Mouse (Mus musculus): ENCODE measurements around the gene Npw. TPM values are rescaled to one million over a fixed set of nuclear protein-coding genes. Genes with fewer than 3 reads are reported as not detected.

Npw gene
- polyA plus RNA-seq, 1 experiment from 2014 or later, result 0.88 TPM

DNA sequence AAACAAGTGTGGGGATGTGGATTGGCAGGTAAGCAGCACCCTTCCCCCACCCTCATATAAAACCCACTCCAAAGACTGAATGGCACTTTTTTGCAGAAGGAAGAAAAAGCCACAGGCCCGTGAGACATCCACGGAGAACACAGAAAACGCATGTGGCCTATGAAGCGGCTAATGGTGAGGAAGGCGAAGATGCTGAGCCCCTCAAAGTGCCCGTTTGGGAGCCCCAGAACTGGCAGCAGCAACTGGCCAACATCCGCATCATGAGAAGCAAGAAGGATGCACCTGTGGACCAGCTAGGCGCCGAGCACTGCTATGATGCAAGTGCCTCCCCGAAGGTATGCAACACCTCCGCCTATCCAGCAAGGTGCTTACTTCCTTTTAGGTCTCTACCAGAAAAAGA, 24.4 kb downstream of the Npw start:
- H3K27ac ChIP-seq, result no peak overlapping the region
- no peak for DNase-seq (ENCODE audit: low spot score)

DNA sequence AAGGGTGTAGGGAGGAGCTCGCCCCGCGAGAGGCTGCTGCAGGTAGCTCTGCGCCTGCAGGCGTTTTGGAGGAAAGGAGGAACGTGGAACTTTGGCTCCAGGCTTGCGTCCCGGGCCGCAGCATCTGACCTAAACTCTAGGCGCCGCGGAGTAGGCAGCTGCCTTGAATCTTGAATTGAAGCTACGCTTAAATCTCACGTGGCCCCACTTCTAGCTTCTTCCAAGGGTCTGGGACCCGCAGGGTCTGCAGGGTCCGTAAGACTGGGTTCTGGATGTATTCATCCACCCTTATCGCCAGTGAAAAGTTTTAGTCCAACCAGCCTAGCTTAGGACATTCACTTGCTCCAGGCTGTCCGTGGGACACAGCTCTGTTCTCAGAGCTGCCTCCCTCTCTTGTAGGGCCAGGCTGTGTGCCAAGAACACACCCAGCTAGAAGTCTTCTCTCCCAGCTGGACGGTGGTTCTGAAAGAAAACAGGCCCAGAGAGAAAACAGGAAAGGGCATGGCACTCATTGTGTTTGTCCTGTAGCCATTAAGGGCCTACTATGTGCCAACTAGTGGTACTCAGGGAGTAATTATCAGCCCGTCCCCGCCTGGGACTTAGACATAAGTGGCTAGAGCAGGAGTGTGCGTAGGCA, 25.3 kb downstream of the Npw start:
- Histone ChIP-seq H3K9me3 (replicated peaks) (no peaks in the 10 kb centered on the region), H3K27ac (peak overlapping the region; percentile 93), H3K4me3 (peak overlapping the region; percentile 78), H3K4me1 (peaks cover 37% of the 10 kb centered on the region), H3K36me3 (peaks cover 44% of the 10 kb centered on the region), H3K27me3 (ENCODE audit: low read depth, poor library complexity, severe bottlenecking) (no peaks in the 10 kb centered on the region)
- WGBS, result 13% methylated on average over 22 of the region's 22 CpGs
- no peak for DNase-seq (ENCODE audit: low spot score)

More for the DNA sequence above, 24.4 kb downstream of the Npw start:
- Histone ChIP-seq H3K27me3 (ENCODE audit: low read depth, poor library complexity, severe bottlenecking) (no peaks in the 10 kb centered on the region), H3K36me3 (peaks cover 44% of the 10 kb centered on the region), H3K9me3 (replicated peaks) (no peaks in the 10 kb centered on the region), H3K4me3 (no peak overlapping the region), H3K4me1 (peaks cover 46% of the 10 kb centered on the region)
- WGBS, result 95% methylated on average over 11 of the region's 11 CpGs

DNA sequence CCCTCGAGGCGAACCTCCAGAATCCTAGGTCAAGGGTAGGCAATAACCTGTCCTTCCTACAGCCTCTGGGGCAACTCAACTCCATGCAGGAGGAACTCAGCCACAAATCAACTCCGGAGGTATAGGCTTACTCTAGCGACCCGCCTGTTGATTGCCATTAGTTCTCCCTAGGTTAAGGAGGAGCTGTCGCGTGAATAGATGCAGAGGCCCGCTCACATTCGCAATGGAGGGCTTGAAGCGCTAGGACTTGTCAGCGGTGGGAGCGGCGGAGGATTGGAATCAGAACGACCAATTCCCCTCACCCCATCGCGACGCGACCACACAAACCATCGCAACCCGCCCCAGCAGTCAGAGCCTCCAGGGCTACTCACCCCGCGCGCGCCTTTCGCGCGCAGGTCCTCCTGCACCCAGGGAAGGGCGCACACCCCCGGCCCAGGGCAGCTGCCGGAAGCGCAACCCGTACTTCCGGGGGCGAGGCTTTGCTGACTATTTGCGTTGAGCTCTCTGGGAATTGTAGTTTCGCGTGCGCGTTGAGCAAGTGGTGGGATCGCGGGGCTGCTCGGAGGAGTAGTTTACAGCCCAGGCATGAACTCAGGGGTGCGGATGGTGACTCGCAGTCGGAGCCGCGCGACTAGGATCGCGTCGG, 26.0 kb downstream of the Npw start, which contains the start of the genes Tsc2 and Nthl1:
Tsc2 (minus strand) TSS at position 464 of the 646 bp plus-strand sequence.
Nthl1 (plus strand) TSS at position 514 of the 646 bp plus-strand sequence.
- peak; percentile 94 for DNase-seq (ENCODE audit: low spot score)
- WGBS, result 2% methylated on average over 51 of the region's 51 CpGs
- Histone ChIP-seq H3K4me3 (peak within 1 kb of the TSS; percentile 78), H3K9me3 (replicated peaks) (no peaks in the 10 kb centered on the region), H3K27me3 (ENCODE audit: low read depth, poor library complexity, severe bottlenecking) (no peaks in the 10 kb centered on the region), H3K27ac (peak within 1 kb of the TSS; percentile 93), H3K36me3 (peaks cover 46% of the 10 kb centered on the region), H3K4me1 (peaks cover 32% of the 10 kb centered on the region)

DNA sequence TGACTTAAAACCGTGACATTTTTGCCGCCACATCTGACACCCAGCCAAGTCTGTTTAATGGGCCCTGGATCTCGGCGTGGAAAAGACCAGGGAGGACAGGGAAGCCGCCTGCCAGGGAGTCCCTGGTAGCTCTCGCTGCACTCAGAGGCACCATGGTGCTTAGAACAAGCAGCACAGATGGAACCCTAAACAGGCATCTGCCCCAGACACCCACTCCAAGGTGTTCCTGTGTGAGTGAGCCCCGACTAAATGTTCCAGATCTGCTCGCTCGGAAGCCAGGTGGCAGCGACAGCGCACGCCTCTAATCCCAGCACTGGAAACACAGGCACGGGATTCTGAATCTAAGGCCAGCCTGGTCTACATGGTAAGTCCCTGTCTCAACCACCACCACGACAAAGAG, 28.2 kb downstream of the Npw start:
- Histone ChIP-seq H3K36me3 (peaks cover 60% of the 10 kb centered on the region), H3K9me3 (replicated peaks) (no peaks in the 10 kb centered on the region), H3K4me3 (no peak overlapping the region), H3K27me3 (ENCODE audit: low read depth, poor library complexity, severe bottlenecking) (no peaks in the 10 kb centered on the region), H3K4me1 (peaks cover 23% of the 10 kb centered on the region), H3K27ac (no peak overlapping the region)
- no peak for DNase-seq (ENCODE audit: low spot score)
- 90% methylated on average over 14 of the region's 14 CpGs for WGBS

DNA sequence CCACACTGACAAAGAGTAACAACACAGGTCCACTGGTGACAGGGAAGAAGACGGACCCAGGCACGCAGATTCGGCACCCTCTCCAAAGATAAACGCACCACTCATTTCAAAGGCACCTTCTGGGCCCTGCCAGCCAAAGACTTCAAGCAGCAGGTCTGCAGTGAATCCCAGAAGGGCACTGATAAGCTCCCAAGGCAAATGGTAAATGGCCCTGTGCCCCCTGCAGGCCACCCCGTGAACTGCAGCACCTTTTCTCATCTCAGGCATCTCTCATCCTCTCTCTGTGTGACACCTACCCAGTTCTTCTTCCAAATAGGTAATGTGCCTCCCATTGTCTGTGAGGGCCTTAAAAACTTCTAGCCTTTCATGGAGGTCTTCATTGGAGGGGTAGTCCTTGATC, 29.6 kb downstream of the Npw start:
- Histone ChIP-seq H3K36me3 (peaks cover 74% of the 10 kb centered on the region), H3K4me3 (no peak overlapping the region), H3K9me3 (replicated peaks) (no peaks in the 10 kb centered on the region), H3K4me1 (peaks cover 19% of the 10 kb centered on the region), H3K27ac (no peak overlapping the region), H3K27me3 (ENCODE audit: low read depth, poor library complexity, severe bottlenecking) (no peaks in the 10 kb centered on the region)
- WGBS, result 52% methylated on average over 5 of the region's 5 CpGs
- peak; percentile 84 for DNase-seq (ENCODE audit: low spot score)

DNA sequence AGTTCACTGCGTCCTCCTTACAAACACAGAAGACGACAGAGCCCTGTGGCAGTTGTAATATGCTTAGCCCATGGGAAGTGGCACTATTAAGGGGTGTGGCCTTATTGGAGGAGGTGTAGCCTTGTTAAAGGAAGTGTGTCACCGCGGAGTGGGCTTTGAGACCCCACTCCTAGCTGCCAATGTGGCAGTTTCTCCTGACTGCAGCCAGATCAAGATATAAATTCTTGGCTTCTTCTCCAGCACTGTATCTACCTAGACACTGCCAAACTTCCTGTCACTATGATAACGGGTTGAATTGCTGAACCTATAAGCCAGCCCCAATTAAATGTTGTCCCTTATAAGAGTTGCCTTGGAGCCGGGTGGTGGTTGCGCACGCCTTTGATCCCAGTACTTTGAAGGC, 32.8 kb downstream of the Npw start:
- no peak for DNase-seq (ENCODE audit: low spot score)
- Histone ChIP-seq H3K9me3 (replicated peaks) (no peaks in the 10 kb centered on the region), H3K27me3 (ENCODE audit: low read depth, poor library complexity, severe bottlenecking) (no peaks in the 10 kb centered on the region), H3K4me1 (no peaks in the 10 kb centered on the region), H3K27ac (no peak overlapping the region), H3K4me3 (no peak overlapping the region), H3K36me3 (peaks cover 100% of the 10 kb centered on the region)
- 94% methylated on average over 8 of the region's 8 CpGs for WGBS

DNA sequence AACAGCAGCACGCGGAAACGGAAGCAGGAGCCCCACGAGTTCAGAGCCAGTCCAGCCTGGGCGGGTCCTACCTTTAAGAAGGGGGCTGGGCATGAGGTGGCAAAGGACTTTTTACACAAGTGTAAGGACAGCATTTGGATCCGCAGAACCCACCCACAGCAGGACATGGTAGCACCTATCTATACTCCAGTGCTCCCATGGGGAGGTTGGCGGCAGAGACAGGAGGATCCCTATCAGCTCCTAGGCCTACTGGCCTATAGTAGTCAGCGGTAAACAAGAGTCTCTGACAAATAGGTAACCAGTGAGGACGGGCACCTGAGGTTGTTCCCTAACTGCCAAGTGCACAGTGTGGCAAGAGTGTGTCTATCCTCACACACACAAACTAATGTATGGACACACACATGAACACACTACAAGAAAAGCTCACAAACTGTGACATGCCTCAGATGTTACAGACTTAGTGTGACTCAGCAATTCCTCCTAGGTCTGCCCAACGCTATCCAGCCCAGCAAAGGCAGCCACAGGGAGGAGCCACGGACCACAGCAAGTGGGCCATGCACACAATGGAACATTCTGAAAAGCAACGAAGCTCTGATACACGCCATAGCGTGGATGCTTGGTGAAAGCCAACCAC, 40.6 kb downstream of the Npw start:
- no peaks in the 10 kb centered on the region for H3K9me3 ChIP-seq (replicated peaks)
- no peaks in the 10 kb centered on the region for H3K4me1 ChIP-seq
- H3K27me3 ChIP-seq (ENCODE audit: low read depth, poor library complexity, severe bottlenecking), result no peaks in the 10 kb centered on the region
- DNase-seq (ENCODE audit: low spot score), result no peak
- no peak overlapping the region for H3K4me3 ChIP-seq
- H3K27ac ChIP-seq, result no peak overlapping the region
- 90% methylated on average over 14 of the region's 14 CpGs for WGBS
- peaks cover 95% of the 10 kb centered on the region for H3K36me3 ChIP-seq

DNA sequence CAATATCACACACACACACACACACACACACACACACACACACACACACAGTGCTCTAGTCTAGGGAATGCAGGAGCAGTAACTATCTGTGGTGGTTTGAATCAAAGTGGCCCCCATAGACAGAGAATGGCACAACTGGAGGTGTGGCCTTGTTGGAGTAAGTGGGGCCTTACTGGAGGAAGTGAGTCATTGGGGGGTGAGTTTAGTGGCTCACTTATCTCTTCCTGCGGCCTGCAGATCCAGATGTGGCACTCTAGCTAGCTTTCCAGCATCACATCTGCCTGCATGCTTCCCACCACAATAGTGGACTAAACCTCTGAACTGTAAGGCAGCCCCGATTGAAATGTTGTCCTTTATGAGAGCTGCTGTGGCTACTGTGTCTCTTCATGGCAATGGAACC, 47.5 kb downstream of the Npw start:
- WGBS, result 85% methylated on average over 2 of the region's 2 CpGs
- Histone ChIP-seq H3K27ac (no peak overlapping the region), H3K4me1 (no peaks in the 10 kb centered on the region), H3K9me3 (replicated peaks) (no peaks in the 10 kb centered on the region), H3K36me3 (peaks cover 81% of the 10 kb centered on the region), H3K4me3 (no peak overlapping the region), H3K27me3 (ENCODE audit: low read depth, poor library complexity, severe bottlenecking) (no peaks in the 10 kb centered on the region)
- DNase-seq (ENCODE audit: low spot score), result no peak

DNA sequence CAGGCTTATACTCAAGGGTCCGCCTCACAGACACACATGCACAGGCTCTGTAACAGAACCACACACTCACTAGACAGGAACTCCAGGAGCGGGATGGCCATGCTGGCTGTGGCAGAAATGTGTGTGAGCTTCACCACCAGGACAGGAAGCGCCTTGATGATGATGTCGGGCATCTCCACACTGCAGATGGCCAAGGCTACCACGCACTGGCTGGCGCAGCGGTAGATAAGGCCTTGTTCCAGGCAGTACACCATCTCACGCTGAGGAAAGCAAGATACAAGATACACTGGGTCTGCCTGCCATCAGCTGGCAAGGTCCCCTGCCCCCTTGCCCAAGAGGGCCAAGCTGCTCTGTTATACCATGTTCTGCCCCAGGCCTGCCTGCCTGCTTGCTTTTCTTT, 49.4 kb downstream of the Npw start:
- no peak overlapping the region for H3K4me3 ChIP-seq
- no peaks in the 10 kb centered on the region for H3K9me3 ChIP-seq (replicated peaks)
- DNase-seq (ENCODE audit: low spot score), result no peak
- H3K4me1 ChIP-seq, result no peaks in the 10 kb centered on the region; the same call in 1 of the 2 replicates
- no peaks in the 10 kb centered on the region for H3K27me3 ChIP-seq (ENCODE audit: low read depth, poor library complexity, severe bottlenecking)
- peaks cover 81% of the 10 kb centered on the region for H3K36me3 ChIP-seq
- no peak overlapping the region for H3K27ac ChIP-seq
- WGBS, result 97% methylated on average over 8 of the region's 8 CpGs

DNA sequence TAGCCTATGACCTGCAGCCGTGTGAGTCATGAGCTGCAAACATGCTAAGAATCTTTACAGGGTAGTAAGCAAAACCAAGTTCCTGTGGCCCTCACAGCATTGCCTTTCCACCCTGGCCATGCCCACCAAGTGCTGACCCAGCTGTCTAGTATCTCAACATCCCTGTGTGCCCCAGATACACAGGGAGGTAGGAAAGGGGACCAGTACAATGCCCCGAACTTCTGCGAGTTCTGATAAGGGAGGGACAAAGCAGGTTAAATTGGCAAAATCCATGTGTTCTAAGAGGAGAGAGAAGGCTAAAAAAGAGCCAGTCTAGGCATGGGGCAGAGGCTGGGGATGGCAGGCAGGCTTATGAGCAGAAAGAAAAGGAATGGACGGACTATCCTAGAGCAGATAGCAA, 49.9 kb downstream of the Npw start:
- H3K4me3 ChIP-seq, result no peak overlapping the region
- no peaks in the 10 kb centered on the region; the same call in 1 of the 2 replicates for H3K4me1 ChIP-seq
- H3K27ac ChIP-seq, result no peak overlapping the region
- 92% methylated on average over 4 of the region's 4 CpGs for WGBS
- peaks cover 81% of the 10 kb centered on the region for H3K36me3 ChIP-seq
- DNase-seq (ENCODE audit: low spot score), result no peak
- H3K27me3 ChIP-seq (ENCODE audit: low read depth, poor library complexity, severe bottlenecking), result no peaks in the 10 kb centered on the region
- H3K9me3 ChIP-seq (replicated peaks), result no peaks in the 10 kb centered on the region

Other genes with a start within 250 kb of the Npw start
- gene Rnps1, start 243.9 kb downstream of the Npw start, polyA plus RNA-seq (2016; fragmentation: Nextera tagmentation; extraction: Ambion mirVana), result 471 and 496 TPM in 2 replicates
- 87.9 and 104 TPM in 2 replicates for gene Eci1, start 231.8 kb downstream of the Npw start, polyA plus RNA-seq (2016; fragmentation: Nextera tagmentation; extraction: Ambion mirVana)
- 1.7 and 2.7 TPM in 2 replicates for gene Dnase1l2, start 215.4 kb downstream of the Npw start, polyA plus RNA-seq (2016; fragmentation: Nextera tagmentation; extraction: Ambion mirVana)
- gene E4f1, start 188.1 kb downstream of the Npw start, polyA plus RNA-seq (2016; fragmentation: Nextera tagmentation; extraction: Ambion mirVana), result 35.0 and 38.7 TPM in 2 replicates
- 68.8 and 76.1 TPM in 2 replicates for gene Pgp, start 188.1 kb downstream of the Npw start, polyA plus RNA-seq (2016; fragmentation: Nextera tagmentation; extraction: Ambion mirVana)
- gene Bricd5, start 184.6 kb downstream of the Npw start, polyA plus RNA-seq (2016; fragmentation: Nextera tagmentation; extraction: Ambion mirVana), result 0.24 TPM in 1 of 2 replicates, not detected in the other
- gene Mlst8, start 179.4 kb downstream of the Npw start, polyA plus RNA-seq (2016; fragmentation: Nextera tagmentation; extraction: Ambion mirVana), result 31.6 and 42.2 TPM in 2 replicates
- 1.4 and 3.6 TPM in 2 replicates for gene Caskin1, start 169.9 kb downstream of the Npw start, polyA plus RNA-seq (2016; fragmentation: Nextera tagmentation; extraction: Ambion mirVana)
- gene Traf7, start 130.5 kb downstream of the Npw start, polyA plus RNA-seq (2016; fragmentation: Nextera tagmentation; extraction: Ambion mirVana), result 125 and 136 TPM in 2 replicates
- gene Rab26, start 124.2 kb downstream of the Npw start, polyA plus RNA-seq (2016; fragmentation: Nextera tagmentation; extraction: Ambion mirVana), result 2.4 and 3.8 TPM in 2 replicates
- 18.9 and 24.7 TPM in 2 replicates for gene Pkd1, start 108.6 kb downstream of the Npw start, polyA plus RNA-seq (2016; fragmentation: Nextera tagmentation; extraction: Ambion mirVana)
- 63.2 and 79.5 TPM in 2 replicates for gene Tsc2, start 25.8 kb downstream of the Npw start, polyA plus RNA-seq (2016; fragmentation: Nextera tagmentation; extraction: Ambion mirVana)
- gene Nthl1, start 25.8 kb downstream of the Npw start, polyA plus RNA-seq (2016; fragmentation: Nextera tagmentation; extraction: Ambion mirVana), result 27.5 and 31.2 TPM in 2 replicates
- gene Slc9a3r2, start 8.1 kb downstream of the Npw start, polyA plus RNA-seq (2016; fragmentation: Nextera tagmentation; extraction: Ambion mirVana), result 47.2 and 57.1 TPM in 2 replicates
- 34.5 and 36.7 TPM in 2 replicates for gene Zfp598, start 11.2 kb upstream of the Npw start, polyA plus RNA-seq (2016; fragmentation: Nextera tagmentation; extraction: Ambion mirVana)
- 5.2 and 7.0 TPM in 2 replicates for gene Syngr3, start 31.5 kb upstream of the Npw start, polyA plus RNA-seq (2016; fragmentation: Nextera tagmentation; extraction: Ambion mirVana)
- gene Gfer, start 37.7 kb upstream of the Npw start, polyA plus RNA-seq (2016; fragmentation: Nextera tagmentation; extraction: Ambion mirVana), result 52.9 and 61.2 TPM in 2 replicates
- 0.59 and 2.3 TPM in 2 replicates for gene Noxo1, start 37.8 kb upstream of the Npw start, polyA plus RNA-seq (2016; fragmentation: Nextera tagmentation; extraction: Ambion mirVana)
- 165 and 183 TPM in 2 replicates for gene Tbl3, start 49.2 kb upstream of the Npw start, polyA plus RNA-seq (2016; fragmentation: Nextera tagmentation; extraction: Ambion mirVana)
- 0.21 and 0.38 TPM in 2 replicates for gene Rnf151, start 59.6 kb upstream of the Npw start, polyA plus RNA-seq (2016; fragmentation: Nextera tagmentation; extraction: Ambion mirVana)
- gene Rps2, start 59.7 kb upstream of the Npw start, polyA plus RNA-seq (2016; fragmentation: Nextera tagmentation; extraction: Ambion mirVana), result 1,693 and 2,093 TPM in 2 replicates
- 202 and 204 TPM in 2 replicates for gene Ndufb10, start 66.0 kb upstream of the Npw start, polyA plus RNA-seq (2016; fragmentation: Nextera tagmentation; extraction: Ambion mirVana)
- gene Rpl3l, start 69.4 kb upstream of the Npw start, polyA plus RNA-seq (2016; fragmentation: Nextera tagmentation; extraction: Ambion mirVana), result 0.15 TPM in 1 of 2 replicates, not detected in the other
- gene Msrb1, start 78.2 kb upstream of the Npw start, polyA plus RNA-seq (2016; fragmentation: Nextera tagmentation; extraction: Ambion mirVana), result 19.9 and 23.6 TPM in 2 replicates
- gene Hs3st6, start 94.5 kb upstream of the Npw start, polyA plus RNA-seq (2016; fragmentation: Nextera tagmentation; extraction: Ambion mirVana), result 3.2 and 4.2 TPM in 2 replicates
- gene Meiob, start 145.8 kb upstream of the Npw start, polyA plus RNA-seq (2016; fragmentation: Nextera tagmentation; extraction: Ambion mirVana), result not detected in 2 replicates
- 26.0 and 28.0 TPM in 2 replicates for gene Hagh, start 181.7 kb upstream of the Npw start, polyA plus RNA-seq (2016; fragmentation: Nextera tagmentation; extraction: Ambion mirVana)
- 14.5 and 17.6 TPM in 2 replicates for gene Fahd1, start 191.9 kb upstream of the Npw start, polyA plus RNA-seq (2016; fragmentation: Nextera tagmentation; extraction: Ambion mirVana)
- 0.55 and 0.84 TPM in 2 replicates for gene Igfals, start 207.5 kb upstream of the Npw start, polyA plus RNA-seq (2016; fragmentation: Nextera tagmentation; extraction: Ambion mirVana)
- 72.7 and 79.7 TPM in 2 replicates for gene Nubp2, start 227.9 kb upstream of the Npw start, polyA plus RNA-seq (2016; fragmentation: Nextera tagmentation; extraction: Ambion mirVana)
- gene Spsb3, start 228.2 kb upstream of the Npw start, polyA plus RNA-seq (2016; fragmentation: Nextera tagmentation; extraction: Ambion mirVana), result 48.0 and 50.8 TPM in 2 replicates
- gene Eme2, start 236.6 kb upstream of the Npw start, polyA plus RNA-seq (2016; fragmentation: Nextera tagmentation; extraction: Ambion mirVana), result 22.1 and 30.6 TPM in 2 replicates
- 104 and 105 TPM in 2 replicates for gene Mrps34, start 236.7 kb upstream of the Npw start, polyA plus RNA-seq (2016; fragmentation: Nextera tagmentation; extraction: Ambion mirVana)
- 43.6 and 47.0 TPM in 2 replicates for gene Nme3, start 238.0 kb upstream of the Npw start, polyA plus RNA-seq (2016; fragmentation: Nextera tagmentation; extraction: Ambion mirVana)

Measured in limb, embryonic 10.5 days (tissue).